Mouse (Mus musculus): ENCODE measurements around the gene Vps9d1.

- TF ChIP-seq GATA1 (IDR thresholded peaks at IDR 0.05; ENCODE audit: low read length), result no peak
- TF ChIP-seq TAL1 (IDR thresholded peaks at IDR 0.05; ENCODE audit: low read length), result no peak
Observed at GRCm38 (mm10) chr8:123253451-123254098, 573 bp downstream of the Vps9d1 start.
